Mouse (Mus musculus): ENCODE data around the gene Orm3. TPM values are rescaled to one million over a fixed set of nuclear protein-coding genes. Genes with fewer than 3 reads are reported as not detected.
"Not testable (repeated sequence)": the region's sequence is repeated elsewhere in the genome, so short reads cannot be mapped to it uniquely, and the experiment has no call there.

Orm3 gene
- not detected in 3 replicates for total RNA-seq (2017)

DNA sequence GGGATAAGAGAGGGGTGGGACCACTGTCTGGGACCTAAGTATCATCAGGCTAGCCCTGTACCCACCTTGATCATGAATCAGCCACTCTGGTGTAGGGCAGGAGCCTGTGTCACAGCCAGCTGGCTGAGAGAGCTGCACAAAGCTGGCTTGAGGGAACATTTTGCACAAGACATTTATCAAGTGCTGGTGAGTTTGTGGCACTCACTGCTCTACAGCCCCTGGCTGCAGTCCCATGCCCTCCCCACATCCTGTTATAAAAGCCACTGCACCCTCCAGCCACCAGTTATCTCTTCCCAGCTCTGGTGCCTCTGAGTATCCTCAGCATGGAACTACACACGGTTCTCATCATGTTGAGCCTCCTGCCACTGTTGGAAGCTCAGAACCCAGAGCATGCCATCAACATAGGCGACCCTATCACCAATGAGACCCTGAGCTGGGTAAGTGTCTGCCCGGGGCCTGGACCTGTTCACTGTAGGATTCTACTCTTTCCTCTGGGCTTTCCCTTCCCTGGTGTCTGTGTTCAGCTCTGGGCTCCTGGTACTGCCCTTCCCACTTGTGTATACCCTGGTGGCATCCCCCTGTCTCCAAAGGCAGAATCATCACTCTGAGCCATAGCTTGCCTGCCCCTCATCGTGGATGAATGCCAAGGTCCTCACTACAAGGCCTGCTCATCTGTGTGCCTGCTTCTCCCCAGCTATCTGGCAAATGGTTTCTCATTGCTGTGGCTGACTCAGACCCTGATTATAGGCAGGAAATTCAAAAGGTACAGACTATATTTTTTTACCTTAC lies at the start of gene Orm3:
Gene Orm3 (plus strand): TSS at position 286 of the 789 bp plus-strand sequence.
- no peak for ATAC-seq (replicated peaks; ENCODE audit: insufficient number of reproducible peaks, low FRiP score, low TSS enrichment, poor library complexity, severe bottlenecking)

DNA sequence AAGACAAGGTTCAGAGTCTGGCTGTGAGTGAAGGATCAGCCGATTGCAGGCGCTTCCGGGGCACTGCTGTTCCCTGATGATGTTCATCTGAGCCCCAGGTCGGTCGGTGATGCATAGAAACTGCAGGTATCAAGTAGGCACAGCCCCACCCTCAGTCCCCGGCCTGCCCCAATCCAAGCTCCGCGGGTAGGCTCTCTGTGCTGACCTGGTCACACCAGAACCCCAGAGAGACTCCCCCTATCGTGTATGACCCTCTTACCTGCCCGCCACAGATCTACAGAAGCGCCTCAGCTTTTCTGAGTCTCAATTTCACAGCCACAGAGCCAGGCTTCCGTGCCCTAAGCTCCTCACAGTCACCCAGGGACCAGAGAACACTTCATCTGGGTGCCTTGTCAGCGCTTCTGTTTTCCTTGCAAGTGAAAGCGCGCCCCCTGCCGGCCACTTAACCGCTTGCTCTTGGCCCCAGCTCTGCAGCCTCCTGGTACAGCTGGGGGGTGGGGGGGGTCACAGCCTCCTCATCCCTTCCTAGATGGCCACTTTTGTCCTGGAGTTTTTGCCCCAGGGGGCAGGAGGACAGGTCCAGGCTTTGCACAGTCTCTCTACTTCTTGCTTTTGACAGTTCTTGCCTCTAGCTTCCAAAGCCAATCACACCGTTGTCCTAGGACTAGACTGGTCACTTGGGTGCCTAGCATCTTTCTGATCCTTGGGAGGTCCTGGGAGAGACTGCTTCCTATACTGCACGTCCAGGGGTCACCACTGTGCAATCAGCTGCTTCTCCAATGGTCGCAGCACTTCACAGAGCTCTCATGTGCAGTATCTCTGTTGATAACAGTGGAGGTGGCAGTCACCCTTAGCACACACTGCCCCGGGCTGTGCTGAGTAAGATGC lies 48.5 kb upstream of the Orm3 start:
- 0 out of 2 replicates have a peak, but pooled peaks have one; percentile 41 for ATAC-seq (replicated peaks; ENCODE audit: insufficient number of reproducible peaks, low FRiP score, low TSS enrichment, poor library complexity, severe bottlenecking)

DNA sequence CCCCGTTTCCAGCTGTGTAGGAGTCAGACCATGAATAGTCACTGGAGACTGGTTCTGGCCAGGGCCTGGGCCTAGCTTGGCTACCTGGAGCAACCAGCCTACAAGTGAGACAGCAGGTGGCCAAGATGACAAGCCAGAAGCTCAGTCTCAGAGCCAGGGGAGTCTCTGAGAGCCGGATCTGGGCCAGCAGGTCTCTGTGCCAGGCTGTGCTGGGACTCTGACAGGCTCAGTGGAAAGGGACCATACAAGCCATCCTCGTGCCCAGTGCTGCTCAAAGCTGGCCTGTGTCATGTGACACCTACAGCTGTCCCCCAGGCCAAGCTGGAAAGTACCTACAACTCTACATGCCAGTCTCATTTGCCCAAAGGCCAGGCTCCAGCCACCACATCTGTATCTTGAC lies 47.6 kb upstream of the Orm3 start:
- no peak for ATAC-seq (replicated peaks; ENCODE audit: insufficient number of reproducible peaks, low FRiP score, low TSS enrichment, poor library complexity, severe bottlenecking)

DNA sequence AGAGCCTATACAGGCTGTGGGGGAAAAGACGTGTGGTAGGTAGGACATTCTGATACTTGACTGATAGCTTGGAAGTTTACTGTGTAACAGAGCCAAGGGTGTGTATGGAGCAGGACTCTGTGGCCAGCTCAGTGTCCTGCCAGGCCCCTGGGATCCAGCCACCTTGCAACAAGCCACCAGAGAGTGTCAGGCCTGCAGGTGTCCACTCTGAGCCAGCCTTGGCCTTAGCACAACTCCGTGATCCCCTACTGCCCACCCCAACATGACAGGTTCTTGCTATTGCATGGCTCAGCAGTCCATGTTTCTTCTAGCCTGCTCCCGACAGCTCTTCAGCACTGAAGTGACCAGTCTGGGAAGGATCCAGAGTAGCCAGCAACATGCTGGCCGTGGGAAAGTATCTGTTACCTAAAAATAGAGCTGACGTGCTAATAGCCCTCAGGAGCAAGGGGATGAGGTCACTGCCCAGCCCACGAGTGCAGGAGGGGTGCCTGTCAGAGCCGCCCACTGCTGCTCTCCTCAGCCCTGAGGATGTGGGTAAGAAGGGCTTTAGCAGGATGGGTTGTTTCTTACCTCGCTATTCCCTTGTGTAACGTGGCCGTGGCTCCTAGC lies 45.6 kb upstream of the Orm3 start:
- ATAC-seq (replicated peaks; ENCODE audit: insufficient number of reproducible peaks, low FRiP score, low TSS enrichment, poor library complexity, severe bottlenecking) = no peak

DNA sequence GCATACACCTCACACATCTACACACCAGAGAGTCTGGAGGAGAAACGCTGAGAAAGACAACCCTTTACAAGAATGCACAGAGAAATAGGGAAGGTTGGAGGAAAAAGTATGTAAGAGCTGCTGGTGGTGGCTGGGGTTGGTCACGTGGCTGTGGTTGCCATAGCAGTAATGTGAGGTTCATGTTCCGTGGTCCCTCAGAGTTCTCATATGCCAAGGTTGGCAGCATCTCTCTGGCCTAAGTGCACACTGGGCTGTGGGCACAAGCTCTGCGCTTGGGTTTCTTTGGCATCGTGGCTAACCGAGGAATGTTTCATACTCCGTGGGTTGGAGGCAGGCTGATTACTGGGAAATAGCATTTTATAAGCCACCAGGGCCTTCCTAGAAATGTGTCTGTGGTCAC lies 44.5 kb upstream of the Orm3 start:
- no peak for ATAC-seq (replicated peaks; ENCODE audit: insufficient number of reproducible peaks, low FRiP score, low TSS enrichment, poor library complexity, severe bottlenecking)

DNA sequence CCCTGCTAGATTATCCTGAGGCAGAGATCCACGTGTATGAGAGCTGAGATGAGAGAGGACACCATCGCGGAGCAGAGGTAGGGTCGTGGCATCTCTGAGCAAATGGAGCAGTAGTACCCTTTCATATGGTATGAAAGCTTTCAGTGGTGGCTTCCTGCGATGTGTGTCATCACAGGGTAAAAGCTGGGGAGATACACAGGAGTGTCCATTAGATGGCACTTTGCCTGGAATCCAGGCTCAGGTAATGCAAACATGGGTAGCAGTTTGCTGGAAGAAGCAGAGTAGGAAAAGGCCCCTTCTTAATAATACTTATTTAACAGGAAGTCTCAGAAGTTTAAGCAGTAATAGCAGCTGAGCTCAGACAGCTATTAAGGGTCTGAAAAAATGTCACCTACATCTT lies 41.9 kb upstream of the Orm3 start:
- no peak for ATAC-seq (replicated peaks; ENCODE audit: insufficient number of reproducible peaks, low FRiP score, low TSS enrichment, poor library complexity, severe bottlenecking)

DNA sequence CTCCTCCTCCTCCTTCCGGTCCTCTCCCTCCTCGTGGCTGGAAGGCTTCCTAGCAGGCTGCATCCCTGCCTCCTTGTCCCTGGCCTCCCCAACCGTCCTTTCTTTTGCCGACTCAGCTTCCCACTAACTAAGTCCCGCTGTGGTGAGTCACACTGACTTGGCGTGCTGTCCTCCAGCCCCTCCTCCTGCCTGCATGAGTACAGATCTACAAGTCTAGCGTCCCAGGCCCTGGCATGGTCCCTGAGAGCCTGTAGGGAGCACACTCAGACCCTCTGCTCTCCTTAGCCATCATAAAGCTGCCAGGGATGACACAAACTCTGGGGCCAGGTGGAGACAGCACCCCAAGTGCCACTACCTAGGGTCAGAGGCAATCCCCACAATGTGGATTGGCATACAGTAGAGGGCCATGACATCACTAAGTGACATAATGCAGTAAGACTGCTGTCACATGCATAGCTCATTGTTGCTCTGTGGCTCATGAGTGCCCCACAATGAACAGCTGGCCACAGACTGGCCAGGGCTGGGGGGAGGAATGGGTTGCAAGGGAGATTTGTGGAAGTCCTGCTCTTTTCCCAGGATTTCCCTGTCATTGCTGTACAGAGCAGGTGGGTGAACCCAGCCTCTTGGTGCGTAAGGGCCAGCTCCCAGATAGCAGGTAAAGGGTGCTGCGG lies 39.8 kb upstream of the Orm3 start:
- ATAC-seq (replicated peaks; ENCODE audit: insufficient number of reproducible peaks, low FRiP score, low TSS enrichment, poor library complexity, severe bottlenecking) = no peak

DNA sequence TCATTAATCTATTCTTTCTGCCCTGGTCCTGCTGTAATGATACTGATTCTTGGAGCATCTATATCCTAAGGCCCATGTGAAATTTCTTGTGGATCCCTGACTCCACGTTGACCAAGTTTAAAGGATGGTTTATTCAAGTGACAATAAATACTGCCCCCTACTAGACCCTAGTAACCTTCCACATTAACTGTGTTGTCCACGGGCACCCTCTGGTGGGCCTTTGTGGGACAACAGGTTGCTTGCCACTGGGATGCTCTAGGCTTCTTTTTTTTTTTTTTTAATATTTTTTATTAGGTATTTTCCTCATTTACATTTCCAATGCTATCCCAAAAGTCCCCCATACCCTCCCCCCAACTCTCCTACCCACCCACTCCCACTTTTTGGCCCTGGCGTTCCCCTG lies 36.4 kb upstream of the Orm3 start:
- ATAC-seq (replicated peaks; ENCODE audit: insufficient number of reproducible peaks, low FRiP score, low TSS enrichment, poor library complexity, severe bottlenecking) = not testable (repeated sequence)

DNA sequence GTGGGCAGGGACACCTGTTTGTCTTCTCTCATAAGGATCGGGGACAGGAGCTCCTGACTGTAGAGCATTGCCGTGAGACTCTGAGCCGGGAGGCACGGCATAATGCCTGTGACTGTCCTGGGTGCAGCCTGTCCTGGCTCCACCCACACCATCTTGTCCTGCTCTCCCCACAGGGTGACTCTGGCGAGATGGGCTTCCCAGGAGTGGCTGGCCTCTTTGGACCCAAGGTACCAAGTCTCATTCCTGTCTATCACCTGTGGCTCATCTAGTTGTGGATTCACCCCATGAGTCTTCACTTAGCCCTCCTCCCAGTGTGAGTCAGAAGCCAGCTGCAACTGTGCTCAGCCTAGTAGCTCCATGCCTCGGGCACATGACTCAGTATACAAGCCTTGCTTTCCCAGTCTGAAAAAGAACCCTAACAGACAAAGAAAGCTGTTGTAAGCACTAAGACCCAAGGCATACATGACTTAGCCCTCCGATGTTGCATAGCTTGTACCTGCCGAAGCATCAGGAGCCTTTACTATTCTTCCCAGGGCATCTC lies 32.6 kb upstream of the Orm3 start:
- no peak for ATAC-seq (replicated peaks; ENCODE audit: insufficient number of reproducible peaks, low FRiP score, low TSS enrichment, poor library complexity, severe bottlenecking)

DNA sequence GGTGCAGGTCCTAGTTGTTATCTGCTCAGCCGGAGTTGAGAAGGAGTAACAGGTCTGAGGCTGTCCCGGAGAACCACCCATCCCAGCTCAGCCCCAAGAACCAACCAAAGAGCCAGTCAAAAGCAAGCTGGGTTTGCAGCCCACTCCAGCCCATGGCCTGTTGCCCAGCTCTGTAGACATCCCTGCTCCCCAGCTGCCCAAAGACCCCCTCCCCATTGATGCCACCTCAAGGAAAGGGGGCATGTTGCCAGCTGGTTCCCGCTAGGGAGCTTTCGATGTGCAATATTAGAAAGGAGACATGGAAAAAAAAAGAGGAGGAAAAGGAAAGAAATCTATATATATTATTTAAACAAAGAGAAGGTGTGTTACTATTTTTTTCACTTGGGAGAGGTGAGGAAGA lies 22.6 kb upstream of the Orm3 start:
- ATAC-seq (replicated peaks; ENCODE audit: insufficient number of reproducible peaks, low FRiP score, low TSS enrichment, poor library complexity, severe bottlenecking) = no peak

DNA sequence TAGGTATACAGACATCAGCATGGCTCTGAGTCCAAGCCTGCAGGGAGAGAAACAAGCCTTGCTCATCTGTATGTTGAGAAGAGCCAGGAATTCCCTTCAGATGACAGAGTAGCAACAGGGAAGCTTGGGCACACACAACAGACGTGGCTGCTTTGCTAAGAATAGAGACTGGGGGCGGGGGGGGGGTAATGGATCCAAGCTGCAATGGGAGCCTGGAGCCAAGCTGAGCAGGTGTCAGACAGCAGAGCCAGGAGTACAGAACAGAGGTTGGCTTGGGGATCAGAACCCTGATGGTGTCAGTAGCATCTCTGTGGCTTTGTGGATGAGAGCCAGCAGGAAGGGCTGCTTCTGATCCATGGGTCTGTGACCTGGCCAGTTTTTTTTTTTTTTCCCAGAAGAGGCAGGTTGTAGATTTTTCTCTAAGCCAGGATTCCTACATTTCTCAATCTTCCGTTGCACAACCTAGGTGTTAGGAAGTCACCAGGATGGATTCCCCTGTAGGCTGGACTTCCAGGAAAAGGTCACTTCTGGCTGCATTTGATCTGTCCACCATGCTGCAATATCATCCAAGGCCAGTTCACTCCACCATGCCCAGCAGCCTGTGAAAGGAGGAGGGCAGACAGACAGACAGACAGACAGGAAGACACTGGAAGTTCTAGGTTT lies 17.4 kb upstream of the Orm3 start:
- no peak for ATAC-seq (replicated peaks; ENCODE audit: insufficient number of reproducible peaks, low FRiP score, low TSS enrichment, poor library complexity, severe bottlenecking)

DNA sequence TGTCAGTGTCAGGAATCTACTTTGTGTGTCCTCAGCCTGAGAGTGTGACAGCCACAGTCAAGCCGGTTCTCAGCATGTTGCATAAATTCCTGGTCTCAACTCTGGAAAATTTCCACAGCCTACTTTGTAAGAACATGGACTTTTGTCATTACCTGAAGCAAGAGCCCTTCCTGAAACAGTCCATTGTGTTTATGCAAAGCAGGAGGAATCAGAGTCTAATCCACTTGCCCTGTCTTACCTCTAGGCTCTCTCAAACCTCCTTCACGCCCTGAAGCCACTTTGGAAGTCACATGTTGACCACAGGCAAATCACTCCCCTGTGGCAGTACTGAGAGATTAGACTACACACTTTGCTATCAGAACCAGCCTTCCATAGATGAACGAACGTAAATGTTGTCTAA lies 13.5 kb upstream of the Orm3 start:
- no peak for ATAC-seq (replicated peaks; ENCODE audit: insufficient number of reproducible peaks, low FRiP score, low TSS enrichment, poor library complexity, severe bottlenecking)

DNA sequence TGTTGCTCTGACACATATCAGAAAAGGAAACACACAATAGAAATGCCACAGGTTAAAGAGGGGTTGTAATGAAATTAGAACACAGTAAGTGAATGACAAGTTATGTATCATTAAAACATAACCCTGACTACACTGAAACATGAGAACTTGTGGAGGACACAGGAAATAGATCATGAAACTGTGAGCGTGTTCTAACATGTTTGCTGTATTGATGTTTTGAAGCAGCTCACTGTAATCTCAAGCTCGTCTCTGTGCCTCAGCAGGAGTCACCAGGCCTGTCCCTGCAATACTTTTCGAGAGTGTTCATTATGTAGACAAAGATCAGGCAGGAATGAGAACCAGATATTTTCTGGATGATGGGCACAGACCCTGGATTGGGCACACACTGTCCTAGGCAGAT lies 12.4 kb upstream of the Orm3 start:
- ATAC-seq (replicated peaks; ENCODE audit: insufficient number of reproducible peaks, low FRiP score, low TSS enrichment, poor library complexity, severe bottlenecking) = no peak

DNA sequence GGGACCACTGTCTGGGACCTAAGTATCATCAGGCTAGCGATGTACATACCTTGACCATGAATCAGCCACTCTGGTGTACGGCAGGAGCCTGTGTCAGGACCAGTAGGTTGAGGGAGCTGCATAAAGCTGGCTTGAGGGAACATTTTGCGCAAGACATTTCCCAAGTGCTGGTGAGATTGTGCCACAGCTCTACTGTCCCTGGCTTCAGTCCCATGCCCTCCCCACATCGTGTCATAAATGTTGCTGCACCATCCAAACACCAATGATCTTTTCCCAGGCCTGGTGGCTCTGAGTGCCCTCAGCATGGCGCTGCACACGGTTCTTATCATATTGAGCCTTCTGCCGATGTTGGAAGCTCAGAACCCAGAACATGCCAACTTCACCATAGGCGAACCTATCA lies 11.7 kb upstream of the Orm3 start, which contains the start of gene Orm1:
Gene Orm1 (plus strand): TSS at position 266 of the 400 bp plus-strand sequence.
- ATAC-seq (replicated peaks; ENCODE audit: insufficient number of reproducible peaks, low FRiP score, low TSS enrichment, poor library complexity, severe bottlenecking) = no peak

DNA sequence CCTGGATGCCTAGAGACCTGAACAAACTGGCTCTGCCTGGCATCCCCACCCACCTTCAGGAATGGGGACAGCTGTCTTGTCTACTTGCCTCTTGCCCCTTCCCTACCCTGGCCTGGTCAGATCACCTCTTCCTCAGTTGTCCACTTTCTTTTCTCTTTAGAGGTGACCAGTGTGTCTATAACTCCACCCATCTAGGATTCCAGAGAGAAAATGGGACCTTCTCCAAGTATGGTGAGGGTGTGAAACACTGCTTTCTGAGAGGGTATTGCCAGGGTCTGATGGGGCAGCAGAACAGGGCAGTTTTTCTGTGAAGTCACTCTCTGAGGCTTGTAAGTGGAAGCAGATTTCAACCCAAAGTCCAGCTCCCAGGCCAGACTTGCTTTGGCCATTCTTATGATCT lies 10.7 kb upstream of the Orm3 start:
- ATAC-seq (replicated peaks; ENCODE audit: insufficient number of reproducible peaks, low FRiP score, low TSS enrichment, poor library complexity, severe bottlenecking) = no peak

DNA sequence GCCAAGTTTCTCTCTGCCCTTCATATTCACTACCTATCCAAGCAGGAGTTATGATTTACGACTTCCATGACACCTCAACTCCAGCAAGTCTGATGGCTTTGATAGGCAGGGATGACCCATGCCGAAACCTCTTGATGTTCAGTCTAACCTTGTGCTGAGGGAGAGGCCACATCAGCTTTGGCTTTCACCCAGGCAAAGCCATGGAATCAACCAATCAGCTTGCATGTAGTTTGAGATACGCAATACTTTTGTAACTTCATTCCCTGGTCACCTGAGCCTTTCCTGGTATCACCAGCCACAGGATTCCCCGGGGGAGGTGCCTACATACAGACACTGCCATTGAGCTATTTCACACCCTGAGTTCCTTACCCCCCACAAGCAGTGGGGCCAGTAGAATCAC lies 9.3 kb upstream of the Orm3 start:
- ATAC-seq (replicated peaks; ENCODE audit: insufficient number of reproducible peaks, low FRiP score, low TSS enrichment, poor library complexity, severe bottlenecking) = no peak

DNA sequence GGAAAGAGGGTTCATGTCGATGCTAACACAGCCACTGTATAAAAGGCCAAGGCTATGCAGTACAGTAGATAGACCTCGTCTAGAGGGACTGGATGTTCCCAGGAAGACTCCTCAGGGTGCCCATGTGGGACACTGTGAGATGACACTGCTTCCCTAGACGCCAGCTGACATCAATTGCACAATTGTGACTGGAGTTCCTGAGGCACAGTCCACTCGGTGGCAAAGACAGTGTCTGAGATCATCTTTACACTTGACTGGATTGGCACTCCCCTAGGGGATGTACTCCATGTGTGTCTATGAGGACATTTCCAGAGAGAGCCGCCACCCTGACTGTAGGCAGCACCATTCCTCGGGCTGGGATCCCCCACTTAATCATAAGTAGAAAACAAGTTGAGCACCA lies 7.4 kb upstream of the Orm3 start:
- ATAC-seq (replicated peaks; ENCODE audit: insufficient number of reproducible peaks, low FRiP score, low TSS enrichment, poor library complexity, severe bottlenecking) = no peak

DNA sequence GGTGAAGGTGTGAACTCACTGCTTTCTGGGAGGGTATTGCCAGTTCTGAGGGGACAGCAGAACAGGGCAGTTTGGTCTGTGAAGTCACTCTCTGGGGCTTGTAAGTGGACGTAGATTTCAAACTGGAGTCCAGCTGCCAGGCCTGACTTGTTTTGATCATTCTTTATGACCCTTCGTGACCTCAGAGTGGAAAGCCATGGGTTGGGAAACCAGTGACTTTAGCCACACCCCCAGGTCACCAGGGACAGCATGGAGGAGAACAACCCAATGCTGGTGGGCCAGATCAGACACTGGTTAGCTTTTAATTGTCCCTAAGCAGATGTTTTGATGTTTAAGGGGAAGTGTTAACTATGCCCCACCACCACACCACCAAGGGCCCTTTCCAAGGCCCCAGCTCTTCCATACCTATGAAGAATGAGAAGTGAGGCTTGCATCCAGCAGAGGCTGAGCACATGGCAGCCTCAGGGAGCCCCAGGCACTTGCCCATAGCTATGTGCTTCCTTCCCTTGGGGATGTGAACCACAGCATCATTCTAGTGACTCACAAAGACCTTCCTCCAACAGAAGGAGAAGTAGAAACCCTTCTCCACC lies 1.1 kb downstream of the Orm3 start:
- ATAC-seq (replicated peaks; ENCODE audit: insufficient number of reproducible peaks, low FRiP score, low TSS enrichment, poor library complexity, severe bottlenecking) = no peak
